Mouse (Mus musculus) layer of hippocampus, adult 2 months (tissue): ENCODE measurements around the gene Acacb. TPM values are rescaled to one million over a fixed set of nuclear protein-coding genes. Genes with fewer than 3 reads are reported as not detected.

ENCODE experiments used
- DNase-seq, 2 experiments: peaks; one replicate each; pipeline ENCODE4 v3.0.0; 2022; ENCODE audit warnings: low spot score in 2 of 2
- H3K27ac ChIP-seq: fragments of 200-600 bp; 2 replicates; pipeline ENCODE4 v1.8.1; 2022
- H3K4me3 ChIP-seq: fragments of 200-600 bp; 2 replicates; pipeline ENCODE4 v1.8.1; 2022; ENCODE audit warnings: mild to moderate bottlenecking
- CTCF ChIP-seq: fragments of 200-600 bp; conservative IDR thresholded peaks from 2 replicates; pipeline ENCODE4 v1.8.1; 2022; ENCODE audit warnings: antibody characterized with exemption, mild to moderate bottlenecking, moderate library complexity
- total RNA-seq, 2 experiments: library from RNA; stranded (reverse); gene quantifications; 2 replicates each; pipeline ENCODE4 v1.2.3; 2021

Acacb gene
- total RNA-seq, 2 experiments from 2014 or later: 5.3 to 7.8 TPM

- Histone ChIP-seq H3K4me3 (no peak overlapping the region), H3K27ac (no peak overlapping the region; the same call in 1 of the 2 replicates)
- TF ChIP-seq CTCF: no peak
- no peak for DNase-seq
Observed at GRCm38 (mm10) chr5:114147043-114147972, 973 bp downstream of the Acacb start.

DNA sequence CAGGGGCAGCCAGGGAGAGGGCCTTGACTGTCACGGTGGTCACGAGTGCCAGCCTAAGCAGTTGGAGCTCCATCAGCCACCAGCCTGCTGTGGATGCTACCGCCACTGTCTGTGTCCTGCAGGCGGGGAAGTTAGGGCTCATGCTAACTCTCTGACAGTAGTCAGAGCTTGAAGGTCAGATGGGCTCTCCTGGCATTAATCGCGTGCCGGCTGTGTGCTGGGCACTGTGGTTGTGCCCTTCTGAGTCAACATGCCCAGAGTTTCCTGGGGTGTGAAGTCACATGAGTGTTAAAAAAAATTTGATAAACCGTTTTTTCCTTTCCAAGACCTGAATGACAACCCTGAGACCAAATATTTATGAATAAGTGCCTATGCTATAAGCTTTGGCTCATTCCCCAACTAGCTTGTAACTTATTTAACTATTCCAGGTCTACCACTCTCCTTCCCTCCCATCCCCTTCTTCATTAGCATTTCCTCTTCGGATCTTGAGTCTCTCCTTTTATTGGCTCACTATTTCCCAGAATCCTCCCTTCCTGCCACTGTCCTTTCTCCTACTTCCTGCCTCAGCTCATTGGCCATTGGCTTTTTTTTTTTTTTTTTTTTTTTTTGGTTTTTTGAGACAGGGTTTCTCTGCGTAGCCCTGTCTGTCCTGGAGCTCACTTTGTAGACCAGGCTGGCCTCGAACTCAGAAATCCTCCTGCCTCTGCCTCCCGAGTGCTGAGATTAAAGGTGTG lies 6.2 kb downstream of the Acacb start:
- no peak for TF ChIP-seq CTCF
- DNase-seq: no peak
- Histone ChIP-seq H3K27ac (no peak overlapping the region), H3K4me3 (no peak overlapping the region)

- Histone ChIP-seq H3K27ac (no peak overlapping the region), H3K4me3 (no peak overlapping the region)
- TF ChIP-seq CTCF: peak; percentile 72
- DNase-seq: no peak
Observed at GRCm38 (mm10) chr5:114153490-114153889, 7.2 kb downstream of the Acacb start.

- TF ChIP-seq CTCF: no peak
- no peak for DNase-seq
- H3K27ac ChIP-seq: no peak overlapping the region
- no peak overlapping the region for H3K4me3 ChIP-seq
Observed at GRCm38 (mm10) chr5:114154765-114155164, 8.4 kb downstream of the Acacb start.

- TF ChIP-seq CTCF: no peak
- Histone ChIP-seq H3K27ac (no peak overlapping the region), H3K4me3 (no peak overlapping the region)
- no peak for DNase-seq
Observed at GRCm38 (mm10) chr5:114155168-114155933, 9.0 kb downstream of the Acacb start.

GRCm38 (mm10) chr5:114157236-114157635 lies 10.9 kb downstream of the Acacb start:
- TF ChIP-seq CTCF: no peak
- DNase-seq: no peak
- Histone ChIP-seq H3K4me3 (no peak overlapping the region), H3K27ac (no peak overlapping the region)

DNA sequence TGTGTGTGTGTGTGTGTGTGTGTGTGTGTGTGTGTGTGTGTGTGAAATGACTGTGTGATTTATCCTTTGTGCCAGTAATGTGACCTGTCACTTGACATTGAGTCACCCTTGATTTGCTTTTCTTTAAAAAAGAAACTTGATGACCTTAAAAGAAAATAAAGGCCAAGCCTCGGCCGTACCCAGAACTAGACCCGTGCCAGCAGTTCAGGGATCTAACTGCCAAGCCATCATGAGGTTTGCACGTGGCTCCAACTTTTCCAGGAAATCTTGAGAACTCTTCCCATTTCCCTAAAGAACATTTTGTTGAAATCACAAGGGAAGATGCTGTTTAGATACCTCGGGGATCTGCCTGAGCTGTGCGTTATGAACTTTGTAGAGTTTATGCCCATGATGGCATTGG lies 15.1 kb downstream of the Acacb start:
- TF ChIP-seq CTCF: no peak
- Histone ChIP-seq H3K4me3 (no peak overlapping the region), H3K27ac (no peak overlapping the region)
- DNase-seq: no peak

DNA sequence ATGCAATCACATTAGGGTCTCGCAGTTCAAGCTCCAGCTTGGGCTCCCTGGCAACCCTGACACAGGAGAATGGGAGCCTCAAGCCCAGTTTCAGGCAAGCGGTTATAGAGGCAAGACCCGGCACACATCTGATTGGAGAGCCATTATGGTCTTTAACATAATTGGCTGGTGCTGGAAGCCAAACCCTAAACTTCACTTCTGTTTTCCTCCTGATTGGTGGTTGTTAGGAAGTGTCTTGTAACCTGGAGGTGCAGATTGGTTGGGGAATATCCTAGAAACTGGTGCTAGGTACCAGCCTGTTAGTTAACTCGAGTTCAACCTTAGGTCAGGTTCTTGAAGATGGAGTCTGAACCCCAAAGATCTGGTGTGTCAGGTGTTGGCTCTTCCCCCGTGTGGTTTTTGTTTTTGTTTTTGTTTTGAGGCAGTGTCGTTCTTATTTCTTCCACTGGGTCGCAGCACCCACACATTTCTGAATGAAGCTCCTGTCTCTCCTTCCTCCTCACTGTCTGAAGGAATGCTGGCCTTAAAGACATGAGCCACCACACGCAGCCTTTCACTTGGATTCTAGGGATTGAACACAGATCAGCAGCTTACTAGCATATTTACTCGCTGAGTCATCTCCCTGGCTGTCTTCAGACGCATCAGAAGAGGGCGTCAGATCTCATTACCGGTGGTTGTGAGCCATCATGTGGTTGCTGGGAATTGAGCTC lies 15.9 kb downstream of the Acacb start:
- Histone ChIP-seq H3K4me3 (no peak overlapping the region), H3K27ac (no peak overlapping the region)
- TF ChIP-seq CTCF: peak; percentile 55
- no peak for DNase-seq

DNA sequence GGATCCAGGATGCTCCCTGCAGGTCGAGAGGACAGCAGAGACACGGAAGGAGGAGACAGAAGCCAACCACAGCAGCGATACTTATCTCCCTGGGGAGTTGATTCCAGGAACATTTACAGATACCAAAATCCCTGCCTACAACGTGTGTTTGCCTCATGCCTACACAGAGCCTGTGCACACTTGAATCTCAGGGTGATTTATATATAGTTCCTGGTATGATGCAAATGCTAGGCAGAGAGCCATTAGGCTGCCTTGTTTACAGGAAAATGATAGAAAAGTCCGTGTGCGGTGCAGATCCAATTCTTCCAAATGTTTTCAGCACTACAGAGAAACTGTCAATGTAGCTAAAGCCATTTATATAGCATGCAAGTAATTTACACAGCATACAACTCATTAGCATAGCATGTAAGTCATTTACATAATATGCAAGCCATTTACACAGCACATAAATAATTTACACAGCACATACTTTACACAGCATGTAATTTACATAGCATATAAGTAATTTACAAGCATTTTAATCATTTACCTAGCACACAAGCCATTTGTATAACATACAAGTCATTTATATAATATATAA lies 16.9 kb downstream of the Acacb start:
- Histone ChIP-seq H3K27ac (peak overlapping the region; percentile 54), H3K4me3 (no peak overlapping the region)
- DNase-seq: peak; percentile 24 to 27
- TF ChIP-seq CTCF: no peak

GRCm38 (mm10) chr5:114170345-114170744 lies 24.0 kb downstream of the Acacb start:
- TF ChIP-seq CTCF: no peak
- DNase-seq: no peak
- Histone ChIP-seq H3K4me3 (no peak overlapping the region), H3K27ac (no peak overlapping the region)

- Histone ChIP-seq H3K4me3 (no peak overlapping the region), H3K27ac (no peak overlapping the region)
- DNase-seq: no peak
- TF ChIP-seq CTCF: no peak
Observed at GRCm38 (mm10) chr5:114172936-114173335, 26.6 kb downstream of the Acacb start.

GRCm38 (mm10) chr5:114173458-114173857 lies 27.1 kb downstream of the Acacb start:
- no peak overlapping the region for H3K4me3 ChIP-seq
- TF ChIP-seq CTCF: peak; percentile 61
- no peak overlapping the region for H3K27ac ChIP-seq
- no peak for DNase-seq
